Mouse (Mus musculus): ENCODE measurements around the gene Vav2.

DNA sequence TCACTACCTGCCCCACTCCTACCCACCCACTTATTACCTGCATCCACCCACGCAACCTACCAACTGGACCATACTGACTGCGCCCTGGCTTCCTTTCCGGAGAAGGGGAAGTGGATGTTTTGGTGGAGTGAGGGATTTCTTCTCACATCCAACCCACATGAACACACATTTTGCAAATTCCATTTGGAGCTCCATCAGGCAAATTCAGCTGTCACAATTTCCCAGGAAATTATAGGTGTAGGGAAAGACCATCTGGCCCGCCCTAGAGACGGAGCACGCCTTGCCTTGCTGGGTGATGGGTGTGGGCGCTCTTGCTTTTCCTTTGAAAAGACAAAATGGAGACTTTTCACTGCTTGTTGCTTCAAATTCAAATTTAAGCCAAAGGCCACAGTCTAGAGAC is 3.8 kb upstream of the Vav2 start:
- TF ChIP-seq CTCF (conservative IDR thresholded peaks at IDR 0.05; ENCODE audit: low read length) (no peak), NANOG (IDR thresholded peaks at IDR 0.05; ENCODE audit: borderline replicate concordance, low read length) (no peak), POU5F1 (IDR thresholded peaks at IDR 0.05; ENCODE audit: borderline replicate concordance, low read length) (no peak)
